Mouse (Mus musculus) neural tube, embryonic 14.5 days (tissue): ENCODE results near the gene Gigyf1. TPM values are rescaled to one million over a fixed set of nuclear protein-coding genes. Genes with fewer than 3 reads are reported as not detected.

Experiments
- ATAC-seq: fragments of 200-750 bp; cut with Nextera tagmentation; 2 replicates; pipeline ENCODE4 v1.8.0; 2017; ENCODE audit warnings: low read depth, mild to moderate bottlenecking, moderate TSS enrichment, moderate library complexity
- H3K27ac ChIP-seq: fragments of 300-500 bp; sonication (generic); 2 replicates; pipeline ENCODE4 v1.5.1; 2014; ENCODE audit warnings: low read depth, mild to moderate bottlenecking, control low read depth, low read length, moderate library complexity, mixed read lengths
- H3K27me3 ChIP-seq: fragments of 300-500 bp; sonication (generic); 2 replicates; pipeline ENCODE4 v1.6.1; 2014; ENCODE audit warnings: low read length; ENCODE audit not compliant: control insufficient read depth, insufficient read depth
- H3K36me3 ChIP-seq: fragments of 300-500 bp; sonication (generic); 2 replicates; pipeline ENCODE4 v1.6.1; 2014; ENCODE audit warnings: low read length, mixed read lengths; ENCODE audit not compliant: control insufficient read depth, insufficient read depth
- H3K4me1 ChIP-seq: fragments of 300-500 bp; sonication (generic); 2 replicates; pipeline ENCODE4 v1.6.1; 2014; ENCODE audit warnings: low read length; ENCODE audit not compliant: control insufficient read depth, insufficient read depth
- H3K4me2 ChIP-seq: fragments of 300-500 bp; sonication (generic); 2 replicates; pipeline ENCODE4 v1.6.1; 2014; ENCODE audit warnings: mild to moderate bottlenecking, low read depth, low read length, control low read depth
- H3K4me3 ChIP-seq: fragments of 300-500 bp; sonication (generic); 2 replicates; pipeline ENCODE4 v1.5.1; 2014; ENCODE audit warnings: low read depth, low read length, control low read depth, mixed read lengths
- H3K9ac ChIP-seq: fragments of 300-500 bp; sonication (generic); replicated peaks from 2 replicates; pipeline ENCODE4 v1.6.1; 2014; ENCODE audit warnings: low read depth, mild to moderate bottlenecking, control low read depth, low read length, mixed read lengths
- H3K9me3 ChIP-seq: fragments of 300-500 bp; sonication (generic); 2 replicates; pipeline ENCODE4 v1.6.1; 2016; ENCODE audit warnings: low read length; ENCODE audit not compliant: control insufficient read depth
- WGBS: fragments of 180-500 bp; shearing (Covaris S2); extraction: QIAGEN DNeasy Blood & Tissue Kit; methylation state at CpG from one replicate; pipeline ENCODE4 v1.1.7; 2014; 5-methylcytosine and 5-hydroxymethylcytosine counted together
- polyA plus RNA-seq: library from polyadenylated mRNA; unstranded; fragments of >200 nt; fragmentation: Nextera tagmentation; extraction: Ambion mirVana; gene quantifications from 2 replicates; pipeline ENCODE4 v1.2.1, GENCODE M21; 2014

Gigyf1 gene
- 16.3 and 21.2 TPM in 2 replicates for polyA plus RNA-seq

GRCm38 (mm10) chr5:137518436-137518835 lies at the start of gene Gigyf1:
TSS of gene Gigyf1 (plus strand) at chr5:137518548.
- H3K4me3 ChIP-seq, result no peak within 1 kb of the TSS
- H3K9me3 ChIP-seq, result no peaks in the 10 kb centered on the region
- H3K36me3 ChIP-seq, result peaks cover 51% of the 10 kb centered on the region
- ATAC-seq, result no peak
- no peak within 1 kb of the TSS for H3K4me2 ChIP-seq
- 79% methylated on average over 5 of the region's 5 CpGs for WGBS
- H3K27ac ChIP-seq, result no peak within 1 kb of the TSS
- peaks cover 8% of the 10 kb centered on the region for H3K4me1 ChIP-seq
- H3K27me3 ChIP-seq, result no peaks in the 10 kb centered on the region
- no peak within 1 kb of the TSS for H3K9ac ChIP-seq

GRCm38 (mm10) chr5:137472252-137472904 lies 46.0 kb upstream of the Gigyf1 start:
- no peak overlapping the region for H3K4me2 ChIP-seq
- 69% methylated on average over 5 of the region's 5 CpGs for WGBS

GRCm38 (mm10) chr5:137474351-137474750 lies 44.0 kb upstream of the Gigyf1 start:
- H3K4me2 ChIP-seq, result no peak overlapping the region
- no peaks in the 10 kb centered on the region for H3K9me3 ChIP-seq
- no peaks in the 10 kb centered on the region for H3K4me1 ChIP-seq
- no peak overlapping the region for H3K4me3 ChIP-seq
- no peaks in the 10 kb centered on the region for H3K36me3 ChIP-seq
- no peak overlapping the region for H3K27ac ChIP-seq
- no peak overlapping the region for H3K9ac ChIP-seq
- 15% methylated on average over 2 of the region's 2 CpGs for WGBS
- no peaks in the 10 kb centered on the region for H3K27me3 ChIP-seq
- ATAC-seq, result no peak

More at GRCm38 (mm10) chr5:137472252-137472904, 46.0 kb upstream of the Gigyf1 start:
- H3K4me3 ChIP-seq, result no peak overlapping the region
- H3K27me3 ChIP-seq, result no peaks in the 10 kb centered on the region
- no peaks in the 10 kb centered on the region for H3K9me3 ChIP-seq
- H3K9ac ChIP-seq, result no peak overlapping the region
- H3K27ac ChIP-seq, result no peak overlapping the region
- ATAC-seq, result no peak
- H3K4me1 ChIP-seq, result no peaks in the 10 kb centered on the region
- H3K36me3 ChIP-seq, result no peaks in the 10 kb centered on the region

GRCm38 (mm10) chr5:137476964-137477363 lies 41.4 kb upstream of the Gigyf1 start, which contains the start of gene Zan:
TSS of gene Zan (minus strand) at chr5:137477064.
- no peaks in the 10 kb centered on the region for H3K9me3 ChIP-seq
- no peak within 1 kb of the TSS for H3K27ac ChIP-seq
- H3K4me1 ChIP-seq, result no peaks in the 10 kb centered on the region
- no peak for ATAC-seq
- H3K36me3 ChIP-seq, result no peaks in the 10 kb centered on the region
- no peaks in the 10 kb centered on the region for H3K27me3 ChIP-seq
- no peak within 1 kb of the TSS for H3K4me2 ChIP-seq
- H3K9ac ChIP-seq, result no peak within 1 kb of the TSS
- no peak within 1 kb of the TSS for H3K4me3 ChIP-seq
- WGBS, result 84% methylated on average over 5 of the region's 5 CpGs

- Histone ChIP-seq H3K36me3 (no peaks in the 10 kb centered on the region), H3K9me3 (no peaks in the 10 kb centered on the region), H3K4me2 (no peak overlapping the region), H3K27me3 (no peaks in the 10 kb centered on the region), H3K4me3 (no peak overlapping the region), H3K27ac (no peak overlapping the region), H3K9ac (no peak overlapping the region), H3K4me1 (no peaks in the 10 kb centered on the region)
- ATAC-seq, result no peak
These were observed 37.2 kb upstream of the Gigyf1 start for GRCm38 (mm10) chr5:137481138-137481537.

GRCm38 (mm10) chr5:137481897-137482296 lies 36.5 kb upstream of the Gigyf1 start:
- WGBS, result 12% methylated on average over 8 of the region's 8 CpGs
- no peaks in the 10 kb centered on the region for H3K36me3 ChIP-seq
- no peak for ATAC-seq

GRCm38 (mm10) chr5:137485071-137485850 lies 33.1 kb upstream of the Gigyf1 start:
- ATAC-seq, result no peak
- 5% methylated on average over 30 of the region's 30 CpGs for WGBS
- peak overlapping the region; percentile 33 for H3K4me2 ChIP-seq
- no peak overlapping the region for H3K27ac ChIP-seq
- no peaks in the 10 kb centered on the region for H3K36me3 ChIP-seq
- H3K4me3 ChIP-seq, result no peak overlapping the region
- H3K9ac ChIP-seq, result no peak overlapping the region; the same call in 1 of the 2 replicates
- no peaks in the 10 kb centered on the region for H3K9me3 ChIP-seq
- H3K27me3 ChIP-seq, result no peaks in the 10 kb centered on the region
- no peaks in the 10 kb centered on the region for H3K4me1 ChIP-seq

More at GRCm38 (mm10) chr5:137481897-137482296, 36.5 kb upstream of the Gigyf1 start:
- Histone ChIP-seq H3K27me3 (no peaks in the 10 kb centered on the region), H3K4me2 (no peak overlapping the region), H3K4me3 (no peak overlapping the region), H3K27ac (no peak overlapping the region), H3K4me1 (no peaks in the 10 kb centered on the region), H3K9ac (no peak overlapping the region), H3K9me3 (no peaks in the 10 kb centered on the region)

- H3K9ac ChIP-seq, result no peak overlapping the region; the same call in 1 of the 2 replicates
- H3K4me2 ChIP-seq, result peak overlapping the region; percentile 33
- H3K36me3 ChIP-seq, result no peaks in the 10 kb centered on the region
- H3K4me1 ChIP-seq, result no peaks in the 10 kb centered on the region
- H3K27ac ChIP-seq, result no peak overlapping the region
- H3K27me3 ChIP-seq, result no peaks in the 10 kb centered on the region
- no peak overlapping the region for H3K4me3 ChIP-seq
- ATAC-seq, result no peak
- H3K9me3 ChIP-seq, result no peaks in the 10 kb centered on the region
- under 1% methylated on average over 16 of the region's 17 CpGs for WGBS
These were observed 32.5 kb upstream of the Gigyf1 start for GRCm38 (mm10) chr5:137485851-137486155.

- Histone ChIP-seq H3K4me3 (no peak overlapping the region), H3K27me3 (no peaks in the 10 kb centered on the region), H3K4me1 (no peaks in the 10 kb centered on the region), H3K36me3 (no peaks in the 10 kb centered on the region), H3K4me2 (no peak overlapping the region), H3K9me3 (no peaks in the 10 kb centered on the region), H3K9ac (no peak overlapping the region), H3K27ac (no peak overlapping the region)
- no peak for ATAC-seq
- WGBS, result 90% methylated on average over 7 of the region's 7 CpGs
These were observed 30.7 kb upstream of the Gigyf1 start for GRCm38 (mm10) chr5:137487616-137488015.
